Mouse (Mus musculus) midbrain, postnatal 0 days (tissue): ENCODE data around the gene Mab21l3. TPM values are rescaled to one million over a fixed set of nuclear protein-coding genes. Genes with fewer than 3 reads are reported as not detected.

Source experiments
- ATAC-seq: fragments of 200-750 bp; cut with Nextera tagmentation; 2 replicates; pipeline ENCODE4 v1.8.0; 2017; ENCODE audit warnings: moderate number of reproducible peaks, mild to moderate bottlenecking, moderate TSS enrichment, moderate library complexity; ENCODE audit not compliant: low FRiP score
- DNase-seq: peaks from one replicate; pipeline ENCODE4 v3.0.0-alpha.2; 2015; ENCODE audit warnings: low spot score
- H3K27ac ChIP-seq: fragments of 300-500 bp; sonication (generic); 2 replicates; pipeline ENCODE4 v1.5.1; 2014; ENCODE audit warnings: low read depth, mild to moderate bottlenecking, low read length, mixed read lengths
- H3K27me3 ChIP-seq: fragments of 300-500 bp; sonication (generic); 2 replicates; pipeline ENCODE4 v1.6.1; 2014; ENCODE audit warnings: low read length, control low read depth, mixed read lengths; ENCODE audit not compliant: insufficient read depth
- H3K36me3 ChIP-seq: fragments of 300-500 bp; sonication (generic); 2 replicates; pipeline ENCODE4 v1.6.1; 2014; ENCODE audit warnings: low read length, control low read depth, mixed read lengths; ENCODE audit not compliant: insufficient read depth
- H3K4me1 ChIP-seq: fragments of 300-500 bp; sonication (generic); 2 replicates; pipeline ENCODE4 v1.6.1; 2014; ENCODE audit warnings: mild to moderate bottlenecking, control low read depth, antibody characterized with exemption, low read length, mixed read lengths; ENCODE audit not compliant: insufficient read depth
- H3K4me2 ChIP-seq: fragments of 300-500 bp; sonication (generic); 2 replicates; pipeline ENCODE4 v1.6.1; 2014; ENCODE audit warnings: low read depth, mild to moderate bottlenecking, low read length, mixed read lengths; ENCODE audit not compliant: poor library complexity, severe bottlenecking
- H3K4me3 ChIP-seq: fragments of 300-500 bp; sonication (generic); 2 replicates; pipeline ENCODE4 v1.5.1; 2014; ENCODE audit warnings: low read depth, mild to moderate bottlenecking, low read length, moderate library complexity
- H3K9ac ChIP-seq: fragments of 300-500 bp; sonication (generic); replicated peaks from 2 replicates; pipeline ENCODE4 v1.6.1; 2014; ENCODE audit warnings: mild to moderate bottlenecking, low read length, moderate library complexity, mixed read lengths; ENCODE audit not compliant: poor library complexity, severe bottlenecking
- H3K9me3 ChIP-seq: fragments of 300-500 bp; sonication (generic); 2 replicates; pipeline ENCODE4 v1.6.1; 2016; ENCODE audit warnings: low read length, control low read depth
- CTCF ChIP-seq: IDR thresholded peaks from 2 replicates; pipeline ENCODE4 v1.5.1; 2016; ENCODE audit warnings: antibody characterized with exemption, mild to moderate bottlenecking
- WGBS: fragments of 180-500 bp; shearing (Covaris S2); extraction: QIAGEN DNeasy Blood & Tissue Kit; methylation state at CpG from one replicate; pipeline ENCODE4 v1.1.7; 2014; 5-methylcytosine and 5-hydroxymethylcytosine counted together
- polyA plus RNA-seq: library from polyadenylated mRNA; unstranded; fragments of >200 nt; fragmentation: Nextera tagmentation; extraction: Ambion mirVana; gene quantifications from 2 replicates; pipeline ENCODE4 v1.2.1, GENCODE M21; 2015
- total RNA-seq: library from RNA; depleted of rRNA; stranded (reverse); fragments of >200 nt; gene quantifications from 2 replicates; pipeline ENCODE4 v1.2.3, GENCODE M21; 2014; rRNA removed

The Mab21l3 gene
- total RNA-seq (0.22 and 0.33 TPM in 2 replicates), polyA plus RNA-seq (not detected in 2 replicates)

GRCm38 (mm10) chr3:101848816-101849215 lies at the start of gene Mab21l3:
TSS of gene Mab21l3 (minus strand) at chr3:101848959.
- no peak within 1 kb of the TSS for H3K4me2 ChIP-seq
- H3K36me3 ChIP-seq: no peaks in the 10 kb centered on the region
- H3K27me3 ChIP-seq: no peaks in the 10 kb centered on the region
- H3K9ac ChIP-seq: no peak within 1 kb of the TSS
- no peak within 1 kb of the TSS for H3K27ac ChIP-seq
- DNase-seq: no peak
- TF ChIP-seq CTCF: no peak
- WGBS: 80% methylated on average over 5 of the region's 5 CpGs
- H3K9me3 ChIP-seq: no peaks in the 10 kb centered on the region
- no peak for ATAC-seq
- no peak within 1 kb of the TSS for H3K4me3 ChIP-seq
- H3K4me1 ChIP-seq: no peaks in the 10 kb centered on the region

GRCm38 (mm10) chr3:101897377-101897974 lies 48.7 kb upstream of the Mab21l3 start:
- Histone ChIP-seq H3K4me3 (no peak overlapping the region), H3K27ac (no peak overlapping the region), H3K4me1 (no peaks in the 10 kb centered on the region), H3K4me2 (no peak overlapping the region), H3K9me3 (no peaks in the 10 kb centered on the region), H3K36me3 (no peaks in the 10 kb centered on the region), H3K27me3 (no peaks in the 10 kb centered on the region), H3K9ac (no peak overlapping the region)
- WGBS: 78% methylated on average over 15 of the region's 15 CpGs
- TF ChIP-seq CTCF: no peak
- ATAC-seq (no peak), DNase-seq (no peak)

GRCm38 (mm10) chr3:101896893-101897292 lies 48.1 kb upstream of the Mab21l3 start:
- no peak overlapping the region for H3K9ac ChIP-seq
- no peaks in the 10 kb centered on the region for H3K9me3 ChIP-seq
- no peak overlapping the region for H3K27ac ChIP-seq
- H3K4me3 ChIP-seq: no peak overlapping the region
- WGBS: 24% methylated on average over 9 of the region's 9 CpGs
- no peak overlapping the region for H3K4me2 ChIP-seq
- DNase-seq: peak; percentile 96
- peak; percentile 98 for TF ChIP-seq CTCF
- no peaks in the 10 kb centered on the region for H3K36me3 ChIP-seq
- ATAC-seq: peak; percentile 54; the same call in 1 of the 2 replicates
- H3K27me3 ChIP-seq: no peaks in the 10 kb centered on the region
- H3K4me1 ChIP-seq: no peaks in the 10 kb centered on the region

- no peak overlapping the region for H3K4me3 ChIP-seq
- H3K36me3 ChIP-seq: no peaks in the 10 kb centered on the region
- H3K4me2 ChIP-seq: no peak overlapping the region
- no peaks in the 10 kb centered on the region for H3K27me3 ChIP-seq
- no peaks in the 10 kb centered on the region for H3K9me3 ChIP-seq
- H3K27ac ChIP-seq: no peak overlapping the region
- DNase-seq (no peak), ATAC-seq (no peak; the same call in 1 of the 2 replicates)
- H3K9ac ChIP-seq: no peak overlapping the region
- no peak for TF ChIP-seq CTCF
- WGBS: 81% methylated on average over 7 of the region's 7 CpGs
- H3K4me1 ChIP-seq: no peaks in the 10 kb centered on the region
Measured at GRCm38 (mm10) chr3:101895376-101895910, 46.7 kb upstream of the Mab21l3 start.

GRCm38 (mm10) chr3:101885591-101885990 lies 36.8 kb upstream of the Mab21l3 start:
- no peak for ATAC-seq

GRCm38 (mm10) chr3:101885041-101885440 lies 36.3 kb upstream of the Mab21l3 start:
- Histone ChIP-seq H3K36me3 (peaks cover 7% of the 10 kb centered on the region; the same call in 1 of the 2 replicates), H3K9ac (no peak overlapping the region), H3K4me2 (no peak overlapping the region), H3K4me1 (no peaks in the 10 kb centered on the region), H3K27me3 (no peaks in the 10 kb centered on the region), H3K27ac (no peak overlapping the region), H3K9me3 (no peaks in the 10 kb centered on the region), H3K4me3 (no peak overlapping the region)
- DNase-seq (peak; percentile 52), ATAC-seq (no peak)
- WGBS: 54% methylated on average over 4 of the region's 4 CpGs
- no peak for TF ChIP-seq CTCF

More at GRCm38 (mm10) chr3:101885591-101885990, 36.8 kb upstream of the Mab21l3 start:
- Histone ChIP-seq H3K27me3 (no peaks in the 10 kb centered on the region), H3K4me1 (no peaks in the 10 kb centered on the region), H3K4me3 (no peak overlapping the region), H3K4me2 (no peak overlapping the region), H3K9me3 (no peaks in the 10 kb centered on the region), H3K36me3 (peaks cover 6% of the 10 kb centered on the region; the same call in 1 of the 2 replicates), H3K27ac (no peak overlapping the region), H3K9ac (no peak overlapping the region)
- 45% methylated on average over 3 of the region's 3 CpGs for WGBS
- 0 out of 2 replicates have a peak, but pooled peaks have one; percentile 2 for TF ChIP-seq CTCF
- DNase-seq: peak; percentile 66
